Mouse (Mus musculus) olfactory bulb, adult 2 months (tissue): ENCODE data around the gene Slc38a6.

ENCODE experiments used
- CTCF ChIP-seq: fragments of 200-500 bp; IDR thresholded peaks from 2 replicates; pipeline ENCODE4 v1.5.1; 2012; ENCODE audit warnings: low read depth, mild to moderate bottlenecking, low read length, moderate library complexity; ENCODE audit not compliant: insufficient read depth
- POLR2A ChIP-seq: fragments of 200-500 bp; IDR thresholded peaks from 2 replicates; pipeline ENCODE4 v1.6.1; 2012; ENCODE audit warnings: mild to moderate bottlenecking, low read depth, low read length, moderate library complexity; ENCODE audit not compliant: insufficient read depth

- TF ChIP-seq POLR2A: no peak
- no peak for TF ChIP-seq CTCF
Measured at GRCm38 (mm10) chr12:73384747-73385146, 98.2 kb downstream of the Slc38a6 start.
